Mouse (Mus musculus) small intestine, adult 2 months (tissue): ENCODE data around the gene Phb2.

ENCODE experiments used
- CTCF ChIP-seq: fragments of 200-500 bp; IDR thresholded peaks from 2 replicates; pipeline ENCODE4 v1.5.1; 2012; ENCODE audit warnings: low read depth, mild to moderate bottlenecking, control low read depth, inconsistent platforms, low read length, moderate library complexity, mixed read lengths; ENCODE audit not compliant: insufficient replicate concordance, insufficient read length; ENCODE audit errors: extremely low read depth
- POLR2A ChIP-seq: fragments of 200-500 bp; IDR thresholded peaks from 2 replicates; pipeline ENCODE4 v1.6.1; 2012; ENCODE audit warnings: low read depth, mild to moderate bottlenecking, control low read depth, inconsistent platforms, low read length, moderate library complexity

DNA sequence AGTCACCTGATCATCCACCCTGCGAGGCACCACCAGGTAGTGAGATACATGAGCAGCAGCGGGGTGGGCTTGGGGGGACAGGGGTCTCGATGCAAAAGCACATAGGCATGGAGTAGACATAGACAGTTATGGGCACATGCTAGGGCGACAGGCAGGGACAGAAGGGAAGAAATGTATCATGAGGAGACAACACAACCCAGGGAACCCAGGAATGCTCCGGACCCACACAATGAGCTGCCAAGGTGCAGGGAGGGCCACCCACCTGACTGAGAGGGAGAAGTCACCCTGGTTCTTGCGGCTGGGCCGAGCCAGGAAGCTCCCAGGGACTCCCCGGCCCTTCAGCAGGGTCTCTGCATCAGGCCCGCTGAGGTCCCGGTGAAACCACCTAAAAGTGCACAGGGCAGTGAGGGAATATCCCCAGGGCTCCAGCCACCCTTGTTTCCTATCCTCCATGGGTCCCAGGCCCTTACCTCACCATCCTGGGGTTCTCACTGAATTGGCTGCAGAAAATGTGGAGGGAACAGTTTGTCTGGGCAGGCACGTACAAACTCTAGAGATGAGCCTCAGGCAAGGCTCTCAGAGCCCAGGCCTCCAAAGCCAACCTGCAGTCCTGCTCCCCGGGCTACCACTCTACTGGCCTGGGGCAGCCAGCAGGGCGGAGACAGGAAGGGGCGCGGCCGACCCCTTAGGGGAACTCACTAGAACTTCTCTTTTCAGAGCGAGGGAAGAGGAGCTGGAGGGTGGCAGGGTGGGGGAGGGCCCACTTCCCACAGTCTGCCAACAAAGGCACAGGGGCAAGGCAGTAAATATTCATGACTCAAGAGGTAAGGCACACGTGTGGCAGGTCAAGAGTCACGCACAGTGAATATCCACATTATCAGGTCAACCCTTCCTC is 20.6 kb downstream of the Phb2 start:
- TF ChIP-seq CTCF (no peak), POLR2A (peak; percentile 45; the same call in 1 of the 2 replicates)
